Mouse (Mus musculus) c-Kit-positive CD71-negative TER-119-negative erythroid progenitor cells, embryonic 14.5 days (primary cell): Measurements from ENCODE around the gene Tenm4.

Source experiments
- DNase-seq: peaks from one replicate; pipeline ENCODE4 v3.0.0-alpha.2; 2013; ENCODE audit warnings: low read depth

Gene Tenm4

GRCm38 (mm10) chr7:96203812-96204560 is 32.9 kb downstream of the Tenm4 start:
- DNase-seq, result no peak

- DNase-seq, result no peak
Observed at GRCm38 (mm10) chr7:96204809-96205350, 33.8 kb downstream of the Tenm4 start.

GRCm38 (mm10) chr7:96207071-96207470 is 36.0 kb downstream of the Tenm4 start:
- DNase-seq, result no peak

GRCm38 (mm10) chr7:96209783-96210524 is 38.9 kb downstream of the Tenm4 start:
- DNase-seq, result no peak

GRCm38 (mm10) chr7:96210525-96211369 is 39.7 kb downstream of the Tenm4 start:
- no peak for DNase-seq

- no peak for DNase-seq
Observed at GRCm38 (mm10) chr7:96211618-96212021, 40.6 kb downstream of the Tenm4 start.

GRCm38 (mm10) chr7:96212224-96212591 is 41.2 kb downstream of the Tenm4 start:
- no peak for DNase-seq

- DNase-seq, result no peak
Observed at GRCm38 (mm10) chr7:96212592-96213541, 41.8 kb downstream of the Tenm4 start.

GRCm38 (mm10) chr7:96213741-96214140 is 42.7 kb downstream of the Tenm4 start:
- no peak for DNase-seq

- no peak for DNase-seq
Observed at GRCm38 (mm10) chr7:96214876-96215275, 43.8 kb downstream of the Tenm4 start.

GRCm38 (mm10) chr7:96215894-96216509 is 45.0 kb downstream of the Tenm4 start:
- DNase-seq, result no peak

- DNase-seq, result no peak
Observed at GRCm38 (mm10) chr7:96219386-96219785, 48.3 kb downstream of the Tenm4 start.

GRCm38 (mm10) chr7:96220647-96221046 is 49.6 kb downstream of the Tenm4 start:
- no peak for DNase-seq

GRCm38 (mm10) chr7:96222569-96222968 is 51.5 kb downstream of the Tenm4 start:
- DNase-seq, result no peak

- DNase-seq, result no peak
Observed at GRCm38 (mm10) chr7:96228562-96229268, 57.7 kb downstream of the Tenm4 start.

GRCm38 (mm10) chr7:96230006-96230719 is 59.1 kb downstream of the Tenm4 start:
- no peak for DNase-seq

- no peak for DNase-seq
Observed at GRCm38 (mm10) chr7:96230720-96231241, 59.7 kb downstream of the Tenm4 start.

GRCm38 (mm10) chr7:96235847-96236246 is 64.8 kb downstream of the Tenm4 start:
- no peak for DNase-seq

- DNase-seq, result no peak
Observed at GRCm38 (mm10) chr7:96240661-96241060, 69.6 kb downstream of the Tenm4 start.
